Mouse (Mus musculus) stomach, embryonic 14.5 days (tissue): Measurements from ENCODE around the gene Stat6. TPM values are rescaled to one million over a fixed set of nuclear protein-coding genes. Genes with fewer than 3 reads are reported as not detected.
A peak's percentile ranks its signal among the peaks of the same experiment; 100 is the strongest.

Source experiments
- ATAC-seq: fragments of 200-750 bp; cut with Nextera tagmentation; 2 replicates; pipeline ENCODE4 v1.8.0; 2017; ENCODE audit warnings: low read depth, moderate TSS enrichment; ENCODE audit not compliant: insufficient number of reproducible peaks, insufficient read depth, low FRiP score
- H3K27ac ChIP-seq: fragments of 300-500 bp; sonication (generic); 2 replicates; pipeline ENCODE4 v1.5.1; 2014; ENCODE audit warnings: mild to moderate bottlenecking, low read length, moderate library complexity, mixed read lengths
- H3K27me3 ChIP-seq: fragments of 300-500 bp; sonication (generic); 2 replicates; pipeline ENCODE4 v1.6.1; 2014; ENCODE audit warnings: low read length, control low read depth, mixed read lengths; ENCODE audit not compliant: control insufficient read depth, insufficient read depth
- H3K36me3 ChIP-seq: fragments of 300-500 bp; sonication (generic); 2 replicates; pipeline ENCODE4 v1.6.1; 2014; ENCODE audit warnings: mild to moderate bottlenecking, control low read depth, low read length, moderate library complexity, mixed read lengths; ENCODE audit not compliant: control insufficient read depth, insufficient read depth
- H3K4me1 ChIP-seq: fragments of 300-500 bp; sonication (generic); 2 replicates; pipeline ENCODE4 v1.6.1; 2014; ENCODE audit warnings: low read length, control low read depth, mixed read lengths; ENCODE audit not compliant: control insufficient read depth, insufficient read depth
- H3K4me2 ChIP-seq: fragments of 300-500 bp; sonication (generic); replicated peaks from 2 replicates; pipeline ENCODE4 v1.6.1; 2014; ENCODE audit warnings: low read depth, low read length, control low read depth
- H3K4me3 ChIP-seq: fragments of 300-500 bp; sonication (generic); 2 replicates; pipeline ENCODE4 v1.5.1; 2014; ENCODE audit warnings: low read depth, low read length, control low read depth
- H3K9ac ChIP-seq: fragments of 300-500 bp; sonication (generic); replicated peaks from 2 replicates; pipeline ENCODE4 v1.6.1; 2014; ENCODE audit warnings: low read depth, mild to moderate bottlenecking, control low read depth, low read length, moderate library complexity, mixed read lengths
- H3K9me3 ChIP-seq: fragments of 300-500 bp; sonication (generic); 2 replicates; pipeline ENCODE4 v1.6.1; 2016; ENCODE audit warnings: low read depth, low read length, control low read depth; ENCODE audit not compliant: control insufficient read depth
- WGBS: fragments of 180-500 bp; shearing (Covaris S2); extraction: QIAGEN DNeasy Blood & Tissue Kit; methylation state at CpG from one replicate; pipeline ENCODE4 v1.1.7; 2014; 5-methylcytosine and 5-hydroxymethylcytosine counted together
- polyA plus RNA-seq: library from polyadenylated mRNA; unstranded; fragments of >200 nt; fragmentation: Nextera tagmentation; extraction: Ambion mirVana; gene quantifications from 2 replicates; pipeline ENCODE4 v1.2.1, GENCODE M21; 2014

Gene Stat6
- polyA plus RNA-seq, 1 experiment from 2014 or later: 24.7 TPM

GRCm38 (mm10) chr10:127609415-127610065 is 33.2 kb upstream of the Stat6 start:
- no peak overlapping the region for H3K9ac ChIP-seq
- no peak overlapping the region for H3K4me3 ChIP-seq
- peak overlapping the region; percentile 80 for H3K27ac ChIP-seq
- peaks cover 52% of the 10 kb centered on the region for H3K36me3 ChIP-seq
- H3K9me3 ChIP-seq: no peaks in the 10 kb centered on the region
- WGBS: 32% methylated on average over 9 of the region's 9 CpGs
- ATAC-seq: peak; percentile 43; the same call in 1 of the 2 replicates
- H3K27me3 ChIP-seq: no peaks in the 10 kb centered on the region
- H3K4me1 ChIP-seq: peaks cover 35% of the 10 kb centered on the region
- H3K4me2 ChIP-seq: no peak overlapping the region

GRCm38 (mm10) chr10:127610066-127610415 is 32.7 kb upstream of the Stat6 start:
- Histone ChIP-seq H3K36me3 (peaks cover 47% of the 10 kb centered on the region), H3K27ac (peak overlapping the region; percentile 80), H3K4me1 (peaks cover 35% of the 10 kb centered on the region), H3K9me3 (no peaks in the 10 kb centered on the region), H3K9ac (no peak overlapping the region), H3K4me2 (no peak overlapping the region), H3K27me3 (no peaks in the 10 kb centered on the region), H3K4me3 (no peak overlapping the region)
- 79% methylated on average over 9 of the region's 9 CpGs for WGBS
- ATAC-seq: no peak

GRCm38 (mm10) chr10:127612079-127612775 is 30.6 kb upstream of the Stat6 start:
- Histone ChIP-seq H3K4me3 (no peak overlapping the region), H3K9ac (no peak overlapping the region), H3K4me1 (peaks cover 53% of the 10 kb centered on the region), H3K27ac (no peak overlapping the region), H3K9me3 (no peaks in the 10 kb centered on the region), H3K4me2 (no peak overlapping the region), H3K36me3 (peaks cover 29% of the 10 kb centered on the region), H3K27me3 (no peaks in the 10 kb centered on the region)
- 87% methylated on average over 14 of the region's 14 CpGs for WGBS
- ATAC-seq: no peak

GRCm38 (mm10) chr10:127614236-127615033 is 28.4 kb upstream of the Stat6 start:
- 0 out of 2 replicates have a peak overlapping the region, but pooled peaks have one; percentile 3 for H3K4me3 ChIP-seq
- peaks cover 24% of the 10 kb centered on the region for H3K36me3 ChIP-seq
- H3K9ac ChIP-seq: no peak overlapping the region; the same call in 1 of the 2 replicates
- 21% methylated on average over 12 of the region's 12 CpGs for WGBS
- H3K4me1 ChIP-seq: peaks cover 61% of the 10 kb centered on the region
- H3K9me3 ChIP-seq: no peaks in the 10 kb centered on the region
- peak; percentile 44 for ATAC-seq
- H3K4me2 ChIP-seq: peak overlapping the region; percentile 29
- H3K27me3 ChIP-seq: no peaks in the 10 kb centered on the region
- peak overlapping the region; percentile 89 for H3K27ac ChIP-seq

GRCm38 (mm10) chr10:127615034-127615374 is 27.8 kb upstream of the Stat6 start:
- no peaks in the 10 kb centered on the region for H3K27me3 ChIP-seq
- WGBS: 35% methylated on average over 2 of the region's 2 CpGs
- H3K4me2 ChIP-seq: peak overlapping the region; percentile 29
- ATAC-seq: no peak
- H3K36me3 ChIP-seq: peaks cover 23% of the 10 kb centered on the region
- no peaks in the 10 kb centered on the region for H3K9me3 ChIP-seq
- peak overlapping the region; percentile 89 for H3K27ac ChIP-seq
- H3K9ac ChIP-seq: no peak overlapping the region
- H3K4me3 ChIP-seq: no peak overlapping the region
- H3K4me1 ChIP-seq: peaks cover 58% of the 10 kb centered on the region

- Histone ChIP-seq H3K27ac (peak overlapping the region; percentile 89), H3K9me3 (no peaks in the 10 kb centered on the region), H3K4me1 (peaks cover 57% of the 10 kb centered on the region), H3K27me3 (no peaks in the 10 kb centered on the region), H3K9ac (no peak overlapping the region), H3K4me3 (no peak overlapping the region), H3K36me3 (peaks cover 18% of the 10 kb centered on the region), H3K4me2 (peak overlapping the region; percentile 10; the same call in 1 of the 2 replicates)
- 56% methylated on average over 1 of the region's 3 CpGs for WGBS
- ATAC-seq: no peak
Observed at GRCm38 (mm10) chr10:127615591-127615990, 27.2 kb upstream of the Stat6 start.

- H3K36me3 ChIP-seq: peaks cover 17% of the 10 kb centered on the region
- no peaks in the 10 kb centered on the region for H3K27me3 ChIP-seq
- no peak overlapping the region for H3K9ac ChIP-seq
- H3K9me3 ChIP-seq: no peaks in the 10 kb centered on the region
- no peak overlapping the region for H3K4me3 ChIP-seq
- 32% methylated on average over 7 of the region's 7 CpGs for WGBS
- peak overlapping the region; percentile 89; the same call in 1 of the 2 replicates for H3K27ac ChIP-seq
- ATAC-seq: no peak
- peak overlapping the region; percentile 10; the same call in 1 of the 2 replicates for H3K4me2 ChIP-seq
- H3K4me1 ChIP-seq: peaks cover 57% of the 10 kb centered on the region
Observed at GRCm38 (mm10) chr10:127616261-127616679, 26.5 kb upstream of the Stat6 start.

GRCm38 (mm10) chr10:127617294-127617693 is 25.5 kb upstream of the Stat6 start:
- Histone ChIP-seq H3K27ac (no peak overlapping the region), H3K9ac (no peak overlapping the region), H3K9me3 (no peaks in the 10 kb centered on the region), H3K27me3 (no peaks in the 10 kb centered on the region), H3K4me2 (peak overlapping the region; percentile 91; the same call in 1 of the 2 replicates), H3K36me3 (peaks cover 6% of the 10 kb centered on the region; the same call in 1 of the 2 replicates), H3K4me1 (peaks cover 60% of the 10 kb centered on the region), H3K4me3 (no peak overlapping the region)
- WGBS: 36% methylated on average over 4 of the region's 4 CpGs
- no peak for ATAC-seq
